8 mouse cellular contexts compared by ENCODE assay signal in the genomic region with DNA sequence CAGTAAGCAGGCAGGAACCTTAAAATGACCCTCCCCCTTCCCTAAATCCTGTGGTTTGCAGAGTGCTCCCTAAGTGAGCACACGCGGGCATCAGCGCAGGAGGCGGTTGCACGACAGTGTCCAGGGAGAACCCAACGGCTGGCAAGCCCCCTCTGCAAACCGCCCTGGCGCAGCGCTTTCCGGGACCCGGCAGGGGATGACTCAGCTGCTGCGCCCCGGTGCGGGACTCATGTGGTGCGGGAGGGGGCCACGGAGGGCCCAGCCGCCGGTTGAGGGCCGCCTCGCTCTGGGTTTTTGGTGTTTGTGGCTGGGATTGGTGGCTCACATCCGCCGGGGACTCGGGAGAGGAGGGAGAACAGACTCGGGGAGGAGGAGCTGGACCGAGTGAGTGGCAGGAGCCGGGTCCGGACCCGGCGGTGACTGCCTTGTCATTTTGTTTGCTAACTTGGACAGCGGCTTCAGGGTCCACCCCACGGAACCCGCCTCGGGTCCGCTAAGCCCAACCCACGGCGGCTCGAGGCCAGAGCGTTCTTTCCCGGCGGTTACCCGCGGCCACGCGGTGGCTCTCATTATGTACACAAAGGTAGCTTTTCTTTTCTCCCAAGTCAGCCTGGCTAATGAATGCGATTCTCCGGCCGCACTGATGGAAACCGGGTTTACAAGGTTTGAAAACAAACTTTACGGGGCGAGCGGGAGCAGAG. TPM values are rescaled to one million over a fixed set of nuclear protein-coding genes. Genes with fewer than 3 reads are reported as not detected.
DNase-seq lines count a peak whose midpoint lies in the region; ATAC-seq lines count a peak whose summit lies in the region.

No protein-coding gene starts in this region.

- H3K9ac ChIP-seq in hindbrain, embryonic 12.5 days: peak overlapping the region; percentile 82

- peak overlapping the region; percentile 92 for H3K27ac ChIP-seq in hindbrain, embryonic 12.5 days

- peak overlapping the region; percentile 71 for H3K4me3 ChIP-seq in hindbrain, embryonic 12.5 days

- DNase-seq in MN1 (ENCODE audit: low spot score): peak; percentile 85
- peak; percentile 34 for DNase-seq in cerebellum, adult 11-12 months
- DNase-seq in frontal cortex, postnatal 14 days (ENCODE audit: low spot score in 2 of 2): peak; percentile 35 to 43
- peak; percentile 34 to 47 for DNase-seq in left cerebral cortex, adult 8-10 months (ENCODE audit: low spot score in 2 of 2)
- DNase-seq in right cerebral cortex, adult 2 months (ENCODE audit: low spot score in 2 of 2): peak; percentile 46 to 55
- peak; percentile 81 for DNase-seq in urinary bladder, postnatal 4 days (ENCODE audit: low spot score in 2 of 2)

- ATAC-seq in hindbrain, embryonic 12.5 days (ENCODE audit: low FRiP score): peak; percentile 47
- ATAC-seq in megakaryocyte, adult 5-6 weeks (ENCODE audit: poor library complexity, severe bottlenecking): peak; percentile 27

- WGBS in hindbrain, embryonic 12.5 days: under 1% methylated on average over 49 of the region's 51 CpGs

- peaks cover 30% of the 10 kb centered on the region for H3K4me1 ChIP-seq in hindbrain, embryonic 12.5 days

- no peaks in the 10 kb centered on the region for H3K36me3 ChIP-seq in hindbrain, embryonic 12.5 days

- no peaks in the 10 kb centered on the region for H3K9me3 ChIP-seq in hindbrain, embryonic 12.5 days (replicated peaks)

- H3K27me3 ChIP-seq in hindbrain, embryonic 12.5 days: peaks cover 4% of the 10 kb centered on the region; the same call in 1 of the 2 replicates

- peak overlapping the region; percentile 93 for H3K4me2 ChIP-seq in hindbrain, embryonic 12.5 days (replicated peaks)

RNA-seq across cellular contexts. Expression of a gene that starts 0.5 kb away (rescaled TPM):
- 66.8 and 68.7 TPM in 2 replicates for polyA plus RNA-seq in hindbrain, embryonic 12.5 days (2016; fragmentation: Nextera tagmentation; extraction: Ambion mirVana)
- total RNA-seq in left cerebral cortex, adult 8-10 months (2022): 1 to 10 TPM; 1.9 to 4.7 (median 3.1) TPM
- 30.7 and 40.4 TPM in 2 replicates for total RNA-seq in megakaryocyte, adult 5-6 weeks (2015)
- total RNA-seq in megakaryocyte, adult 5-6 weeks (2017): 15.8 and 21.6 TPM in 2 replicates

Comparison
In these comparisons a context has a peak if more than half of its experiments do, and no peak if none do; other contexts are left out.
1. Peak in every context shown above with its lines: DNase-seq, ATAC-seq, H3K4me3 ChIP-seq and H3K27ac ChIP-seq.
2. DNase-seq: peak in every context shown above with its lines; median percentile 85 in MN1; 81 in urinary bladder, postnatal 4 days; 50 in right cerebral cortex, adult 2 months; 40 in left cerebral cortex, adult 8-10 months; 39 in frontal cortex, postnatal 14 days; 34 in cerebellum, adult 11-12 months.